Mouse (Mus musculus) embryo, embryonic 10 days (tissue): ENCODE data around the gene Aqp9.

Experiments used
- DNase-seq: peaks from one replicate; pipeline ENCODE4 v3.0.0-alpha.2; 2015; ENCODE audit warnings: low spot score

The Aqp9 gene

GRCm38 (mm10) chr9:71168511-71168910, at the start of gene Aqp9:
TSS of gene Aqp9 (minus strand) at chr9:71168682.
- DNase-seq, result no peak

DNA sequence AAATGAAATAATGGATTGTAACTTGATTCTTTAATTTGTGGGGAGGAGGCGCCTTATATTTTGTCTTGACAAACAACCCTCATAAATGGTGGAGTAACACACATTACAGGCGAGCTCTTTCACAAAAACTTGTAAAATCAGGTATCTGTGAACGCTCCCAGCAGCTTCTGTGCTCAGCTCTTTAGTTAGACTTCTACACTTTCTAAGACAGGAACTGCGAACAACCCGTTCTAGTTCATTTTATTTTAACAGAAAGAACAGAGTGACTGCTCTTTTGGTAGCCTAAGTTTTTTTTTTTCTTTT, 49.3 kb upstream of the Aqp9 start:
- DNase-seq, result no peak

DNA sequence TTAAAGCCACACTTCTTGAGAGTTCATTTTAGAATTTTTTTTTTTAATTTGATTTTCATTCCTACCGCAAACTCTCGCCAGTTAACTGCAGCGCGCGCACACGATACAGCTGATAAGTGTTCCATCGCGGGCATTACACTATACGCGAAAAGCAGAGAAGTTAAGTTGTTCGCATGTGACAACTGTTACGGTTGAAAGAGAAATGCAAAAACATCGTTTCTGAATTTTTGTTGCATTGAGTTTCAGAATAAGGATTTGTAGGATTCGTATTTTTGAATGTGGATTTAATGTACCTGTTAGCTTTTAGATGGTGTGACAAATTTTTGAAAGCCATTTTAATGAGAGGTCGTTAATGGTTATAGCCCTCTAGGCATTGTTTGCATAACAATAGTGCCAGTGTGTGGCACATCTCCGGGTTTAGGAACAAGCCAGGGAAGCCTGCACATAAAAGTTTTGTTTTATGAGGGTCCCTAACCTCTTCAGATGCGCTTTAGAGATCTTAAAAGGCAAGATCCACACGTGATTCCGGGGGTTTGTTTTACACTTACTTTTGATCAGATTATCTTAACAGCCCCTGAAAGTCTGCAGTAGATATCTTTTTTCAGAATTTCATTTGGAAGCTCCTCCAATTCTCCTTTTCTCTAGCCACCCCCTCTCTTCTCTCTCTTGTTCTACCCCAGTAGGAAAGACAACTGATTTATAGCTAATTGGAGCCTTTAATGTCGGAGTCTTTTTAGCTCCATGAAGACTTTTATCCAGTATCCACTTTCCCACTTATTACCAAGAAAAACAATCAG, 48.7 kb upstream of the Aqp9 start:
- peak; percentile 56 for DNase-seq

GRCm38 (mm10) chr9:71216036-71216995, 47.8 kb upstream of the Aqp9 start:
- peak; percentile 37 for DNase-seq

GRCm38 (mm10) chr9:71215248-71216035, 47.0 kb upstream of the Aqp9 start, which contains the start of gene Aldh1a2:
TSS of gene Aldh1a2 (plus strand) at chr9:71215789.
- DNase-seq, result peak; percentile 78

DNA sequence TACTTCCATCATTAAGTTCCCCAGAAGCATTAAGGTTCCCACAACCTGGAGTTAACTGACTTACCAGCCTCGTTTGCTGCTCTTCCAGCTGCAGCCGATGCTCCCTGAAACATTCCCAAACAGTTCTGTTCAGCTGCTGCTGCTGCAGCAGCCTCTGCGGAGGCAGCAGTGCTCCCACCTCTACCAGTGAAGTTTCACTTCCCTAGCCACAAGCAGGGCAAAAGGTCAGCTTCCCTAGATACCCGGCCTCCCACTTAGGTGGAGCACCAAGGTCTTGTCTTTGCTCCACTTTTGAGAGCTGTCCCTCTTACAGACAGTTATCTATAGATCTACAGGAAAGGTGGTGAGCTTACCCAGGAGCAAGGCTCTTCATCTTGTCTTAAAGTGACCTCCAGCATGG, 45.2 kb upstream of the Aqp9 start:
- peak; percentile 16 for DNase-seq

DNA sequence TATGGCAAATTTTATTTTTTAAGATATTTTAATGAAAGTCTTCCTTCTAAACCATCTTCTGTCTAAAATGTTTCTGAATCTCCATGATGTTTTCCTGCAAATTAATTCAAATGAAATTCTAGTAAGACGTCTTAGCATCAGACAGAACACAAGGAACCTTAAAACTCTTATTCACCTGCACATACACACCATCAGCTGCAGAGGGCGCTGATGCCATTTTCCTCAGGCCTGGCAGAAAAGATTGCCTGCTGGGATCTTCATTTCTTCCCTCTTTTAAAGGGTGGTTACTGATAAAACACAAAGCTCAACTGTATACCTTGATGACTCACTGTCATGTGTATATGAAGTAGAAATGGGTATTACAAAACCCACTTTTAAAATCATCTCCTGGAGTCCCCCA, 42.4 kb upstream of the Aqp9 start:
- DNase-seq, result peak; percentile 67

GRCm38 (mm10) chr9:71209299-71209698, 40.8 kb upstream of the Aqp9 start:
- DNase-seq, result no peak

DNA sequence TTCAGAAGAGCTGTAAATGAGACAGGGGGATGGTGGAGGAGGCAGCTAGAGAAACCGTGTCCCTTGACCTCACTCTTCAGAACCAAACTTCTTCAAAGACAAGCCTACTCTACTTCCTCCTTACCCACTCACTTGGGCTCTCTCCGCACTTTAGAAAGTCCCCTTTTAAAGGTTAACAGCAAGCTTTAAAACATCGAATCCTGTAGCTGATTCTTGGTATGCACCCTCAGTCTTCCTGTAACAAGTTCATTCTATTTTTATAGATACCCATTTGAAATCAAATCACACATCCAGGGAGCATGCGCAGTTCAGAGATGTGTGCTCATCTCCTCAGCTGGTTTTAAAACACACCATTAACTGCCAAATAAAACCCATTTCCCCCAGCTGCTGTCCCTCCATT, 33.8 kb upstream of the Aqp9 start:
- no peak for DNase-seq

GRCm38 (mm10) chr9:71198826-71199225, 30.3 kb upstream of the Aqp9 start:
- DNase-seq, result no peak

GRCm38 (mm10) chr9:71188647-71189415, 20.3 kb upstream of the Aqp9 start:
- peak; percentile 84 for DNase-seq

DNA sequence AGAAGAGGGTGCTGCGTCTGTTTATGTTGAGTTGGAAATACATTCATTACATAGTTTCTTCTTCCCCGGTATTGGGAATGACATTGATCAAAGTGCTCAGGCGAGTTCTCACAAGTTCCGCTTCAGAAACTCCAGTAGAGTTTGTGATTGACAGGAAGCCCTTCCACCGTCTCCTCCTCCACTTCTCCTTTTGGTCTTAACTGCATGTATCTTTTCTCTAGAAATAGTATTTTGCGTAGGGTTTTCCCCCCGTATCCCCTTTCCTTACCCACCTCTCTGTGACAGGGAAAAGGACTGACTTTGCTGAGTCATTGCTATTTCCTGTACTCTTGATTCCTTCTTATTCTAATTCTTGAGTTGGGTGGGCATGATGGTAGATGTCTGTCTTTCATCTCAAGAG, 18.9 kb upstream of the Aqp9 start:
- DNase-seq, result no peak

DNA sequence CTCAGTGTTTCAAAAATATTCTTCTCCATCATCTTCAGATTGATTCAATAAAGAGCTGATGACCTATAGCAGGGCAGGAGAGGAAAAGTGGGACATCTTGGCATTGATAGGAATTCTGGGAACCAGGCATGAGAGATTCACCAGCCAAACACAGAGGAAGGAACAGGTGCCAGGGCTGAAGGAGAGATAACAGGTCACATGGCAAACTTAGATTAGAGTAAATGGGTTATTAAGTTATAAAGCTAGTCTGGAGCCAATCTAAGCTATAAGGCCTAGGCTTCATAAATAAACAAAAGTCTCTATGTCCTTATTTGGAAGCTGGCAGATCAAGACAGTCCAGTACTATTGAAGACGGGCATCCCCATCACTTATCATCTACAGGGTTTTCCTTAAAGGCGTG, 17.3 kb upstream of the Aqp9 start:
- no peak for DNase-seq

DNA sequence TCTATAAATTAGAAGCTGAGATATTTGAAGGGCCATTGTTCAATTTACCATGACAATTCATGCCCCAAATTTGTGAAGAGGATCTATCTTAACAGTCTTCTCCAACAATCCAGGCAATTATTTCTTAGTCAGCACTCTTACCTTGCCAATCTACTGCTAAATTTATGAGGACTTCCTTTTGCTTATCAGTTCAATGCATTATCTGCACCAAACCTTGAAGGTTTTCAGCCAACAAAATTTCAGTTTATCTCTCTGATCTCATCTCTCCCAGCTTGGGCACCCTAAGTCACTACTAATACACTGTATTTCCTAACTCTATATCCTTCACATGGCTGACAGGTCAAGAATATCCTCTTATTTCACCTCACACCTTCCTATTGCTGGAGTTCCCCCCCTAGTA, 16.8 kb upstream of the Aqp9 start:
- DNase-seq, result no peak

GRCm38 (mm10) chr9:71179964-71180700, 11.7 kb upstream of the Aqp9 start:
- no peak for DNase-seq

DNA sequence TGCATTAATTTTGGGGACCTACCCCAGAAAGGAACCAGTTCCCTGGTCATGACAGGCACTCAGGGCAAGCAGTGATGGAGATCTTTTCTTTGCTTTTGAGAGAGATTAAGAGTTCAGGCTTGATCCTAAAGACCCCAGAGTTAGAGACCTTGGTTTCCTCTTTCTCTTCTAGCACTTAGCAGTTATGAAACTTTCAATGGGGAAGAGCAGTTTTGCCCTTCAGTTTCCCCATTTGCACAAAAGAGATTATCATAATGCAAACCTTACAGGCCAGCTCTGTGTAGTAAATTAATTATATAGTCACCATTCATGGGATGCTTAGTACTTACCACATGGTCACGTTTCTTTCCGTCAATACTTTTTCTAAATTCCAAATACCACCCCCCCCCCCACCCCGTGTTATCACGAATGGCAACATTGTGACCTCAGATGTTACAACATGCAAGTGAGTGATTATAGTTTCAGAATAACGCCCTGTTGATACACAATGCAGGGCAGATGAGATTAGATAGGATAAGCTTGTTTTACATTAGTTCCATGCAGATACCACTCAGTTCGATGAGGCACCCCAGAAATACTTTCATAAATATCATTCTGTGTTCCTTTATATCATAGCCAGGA, 10.9 kb upstream of the Aqp9 start:
- no peak for DNase-seq

GRCm38 (mm10) chr9:71175686-71176085, 7.2 kb upstream of the Aqp9 start:
- no peak for DNase-seq

GRCm38 (mm10) chr9:71174316-71174975, 6.0 kb upstream of the Aqp9 start:
- no peak for DNase-seq

- DNase-seq, result no peak
These were observed 5.1 kb upstream of the Aqp9 start for GRCm38 (mm10) chr9:71173533-71173932.
